Mouse (Mus musculus): ENCODE measurements at regions not wholly inside any gene's neighbourhood (a gene's known extent, or its start where the extent isn't known, plus 50 kb on each side); places are given as distances from the start of the nearest gene placed in this dataset.

DNA sequence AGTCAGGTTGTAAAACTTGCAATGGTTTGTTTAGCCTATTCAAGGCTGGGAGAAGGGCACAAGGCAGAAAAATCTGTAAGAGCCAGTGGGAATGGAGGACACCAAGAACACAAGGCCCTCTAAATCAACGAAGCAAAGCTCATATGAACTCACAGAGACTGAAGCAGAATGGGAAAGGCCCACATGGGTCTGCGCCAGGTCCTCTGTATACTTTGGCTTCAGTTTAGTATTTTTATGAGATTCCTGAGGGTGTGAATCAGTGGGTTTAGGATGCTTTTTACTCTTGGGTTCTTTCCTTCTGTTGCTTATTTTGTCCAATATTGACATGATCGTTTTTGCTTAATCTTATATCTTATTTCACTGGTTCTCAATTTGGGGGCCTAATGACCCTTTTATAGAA is 90.0 kb downstream of the Cenpw start:
- TF ChIP-seq POLR2A (IDR thresholded peaks at IDR 0.05; ENCODE audit: borderline replicate concordance, extremely low read depth, insufficient read depth, insufficient read length, poor library complexity, severe bottlenecking) (no peak), CTCF (IDR thresholded peaks at IDR 0.05; ENCODE audit: borderline replicate concordance, extremely low read depth, insufficient read depth, insufficient read length) (no peak)
